Mouse (Mus musculus): ENCODE measurements at regions not wholly inside any gene's neighbourhood (a gene's known extent, or its start where the extent isn't known, plus 50 kb on each side); places are given as distances from the start of the nearest gene placed in this dataset.

DNA sequence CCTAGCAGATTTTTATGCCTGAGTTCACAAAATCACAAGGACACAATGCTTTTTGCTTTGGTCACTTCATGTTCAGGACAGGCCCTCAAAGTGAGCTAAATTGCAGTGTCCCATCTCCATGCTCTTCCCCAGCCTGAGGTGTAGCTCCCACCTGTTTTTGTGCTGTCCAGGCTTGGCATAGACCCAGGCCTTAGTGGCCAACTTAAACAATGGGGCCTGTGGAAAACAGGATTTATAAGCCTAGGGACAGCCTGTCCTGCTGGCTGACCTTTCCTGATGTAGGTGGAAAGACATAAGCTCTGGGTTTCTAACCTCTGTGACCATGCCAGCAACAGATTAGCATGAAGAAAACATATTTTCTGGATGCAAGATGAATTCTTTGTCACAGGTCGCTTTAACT, 51.6 kb upstream of the Gm7247 start:
- in situ Hi-C loops (cut with MboI, MseI): loop anchor here in 1 of 2 experiments (25.0 kb wide), 1 partner anchor 1198 kb away; the partner anchor contains the start of gene Olfr727

DNA sequence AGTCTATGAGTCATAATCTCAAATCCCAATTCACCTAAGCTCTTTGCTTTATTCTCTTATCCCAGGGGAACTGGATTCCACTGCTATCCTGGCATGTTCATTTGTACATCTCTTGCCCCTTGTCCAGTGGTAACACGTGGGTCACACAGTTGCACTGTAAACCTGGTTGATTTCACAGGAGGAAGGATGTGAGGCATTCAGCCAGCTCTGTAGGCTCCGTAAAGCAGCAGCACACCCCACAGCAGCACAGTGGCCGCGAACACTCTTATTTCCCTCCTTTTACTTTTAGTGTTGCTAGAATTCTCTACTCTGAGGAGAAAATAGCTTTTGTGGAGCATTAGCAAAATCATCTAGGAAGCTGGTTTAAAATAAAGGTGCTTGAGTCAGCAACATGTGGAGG, 51.0 kb upstream of the Gm7247 start:
- in situ Hi-C loops (cut with MboI, MseI): loop anchor here in 1 of 2 experiments (25.0 kb wide), 1 partner anchor 1198 kb away; the partner anchor contains the start of gene Olfr727

Measured in T-helper 17 cell (primary cell).